Mouse (Mus musculus) neural tube, embryonic 14.5 days (tissue): ENCODE data around the gene S100z. TPM values are rescaled to one million over a fixed set of nuclear protein-coding genes. Genes with fewer than 3 reads are reported as not detected.

Source experiments
- ATAC-seq: fragments of 200-750 bp; cut with Nextera tagmentation; 2 replicates; pipeline ENCODE4 v1.8.0; 2017; ENCODE audit warnings: low read depth, mild to moderate bottlenecking, moderate TSS enrichment, moderate library complexity
- H3K27ac ChIP-seq: fragments of 300-500 bp; sonication (generic); 2 replicates; pipeline ENCODE4 v1.5.1; 2014; ENCODE audit warnings: low read depth, mild to moderate bottlenecking, control low read depth, low read length, moderate library complexity, mixed read lengths
- H3K27me3 ChIP-seq: fragments of 300-500 bp; sonication (generic); 2 replicates; pipeline ENCODE4 v1.6.1; 2014; ENCODE audit warnings: low read length; ENCODE audit not compliant: control insufficient read depth, insufficient read depth
- H3K36me3 ChIP-seq: fragments of 300-500 bp; sonication (generic); 2 replicates; pipeline ENCODE4 v1.6.1; 2014; ENCODE audit warnings: low read length, mixed read lengths; ENCODE audit not compliant: control insufficient read depth, insufficient read depth
- H3K4me1 ChIP-seq: fragments of 300-500 bp; sonication (generic); 2 replicates; pipeline ENCODE4 v1.6.1; 2014; ENCODE audit warnings: low read length; ENCODE audit not compliant: control insufficient read depth, insufficient read depth
- H3K4me2 ChIP-seq: fragments of 300-500 bp; sonication (generic); 2 replicates; pipeline ENCODE4 v1.6.1; 2014; ENCODE audit warnings: mild to moderate bottlenecking, low read depth, low read length, control low read depth
- H3K4me3 ChIP-seq: fragments of 300-500 bp; sonication (generic); 2 replicates; pipeline ENCODE4 v1.5.1; 2014; ENCODE audit warnings: low read depth, low read length, control low read depth, mixed read lengths
- H3K9ac ChIP-seq: fragments of 300-500 bp; sonication (generic); replicated peaks from 2 replicates; pipeline ENCODE4 v1.6.1; 2014; ENCODE audit warnings: low read depth, mild to moderate bottlenecking, control low read depth, low read length, mixed read lengths
- H3K9me3 ChIP-seq: fragments of 300-500 bp; sonication (generic); 2 replicates; pipeline ENCODE4 v1.6.1; 2016; ENCODE audit warnings: low read length; ENCODE audit not compliant: control insufficient read depth
- WGBS: fragments of 180-500 bp; shearing (Covaris S2); extraction: QIAGEN DNeasy Blood & Tissue Kit; methylation state at CpG from one replicate; pipeline ENCODE4 v1.1.7; 2014; 5-methylcytosine and 5-hydroxymethylcytosine counted together
- polyA plus RNA-seq: library from polyadenylated mRNA; unstranded; fragments of >200 nt; fragmentation: Nextera tagmentation; extraction: Ambion mirVana; gene quantifications from 2 replicates; pipeline ENCODE4 v1.2.1, GENCODE M21; 2014

The S100z gene
- polyA plus RNA-seq, 1 experiment from 2014 or later = not detected

DNA sequence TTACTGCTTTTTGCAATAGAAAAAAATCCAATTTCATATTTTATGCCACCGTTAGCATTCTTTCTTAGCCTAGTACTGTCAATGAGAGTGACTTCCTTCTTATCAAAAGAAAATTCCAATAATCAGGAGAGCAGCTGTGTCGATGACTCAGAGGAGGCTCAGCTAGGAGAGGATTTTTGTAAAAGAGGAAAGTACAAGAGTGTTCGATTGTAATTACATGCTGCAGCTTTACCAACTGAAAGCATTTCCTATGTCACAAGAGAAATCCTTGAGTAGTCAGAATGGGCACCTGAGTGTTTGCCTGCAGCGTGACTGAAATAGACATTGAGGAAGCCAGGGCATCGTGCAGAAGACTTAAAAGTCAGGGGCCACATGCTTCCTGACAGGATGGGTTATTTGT, 39.0 kb downstream of the S100z start:
- 90% methylated on average over 5 of the region's 5 CpGs for WGBS
- H3K4me2 ChIP-seq = no peak overlapping the region
- ATAC-seq = no peak
- H3K4me1 ChIP-seq = 0 out of 2 replicates have a peak, but pooled peaks cover 4% of the 10 kb centered on the region
- no peak overlapping the region for H3K4me3 ChIP-seq
- H3K9ac ChIP-seq = no peak overlapping the region
- H3K27ac ChIP-seq = no peak overlapping the region
- H3K36me3 ChIP-seq = no peaks in the 10 kb centered on the region
- no peaks in the 10 kb centered on the region for H3K9me3 ChIP-seq
- H3K27me3 ChIP-seq = 0 out of 2 replicates have a peak, but pooled peaks cover 12% of the 10 kb centered on the region

DNA sequence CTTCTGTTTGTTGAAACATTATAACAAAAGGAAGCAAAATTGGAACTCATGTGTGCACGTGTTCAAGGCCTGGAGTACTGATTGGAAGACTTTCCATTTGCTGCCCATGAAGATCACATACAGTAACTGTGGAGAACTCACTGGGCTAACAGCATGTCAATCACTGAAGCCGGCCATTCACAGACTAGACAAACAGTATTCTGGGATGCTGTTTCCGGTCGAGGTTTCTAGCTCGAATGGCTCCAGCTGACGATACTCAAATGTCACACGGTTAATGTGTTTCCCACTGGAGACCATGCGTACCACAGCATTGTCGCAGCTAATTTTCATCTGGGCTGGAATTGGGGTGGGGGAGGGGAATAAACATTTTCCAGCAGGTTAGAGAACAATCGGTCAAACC, 46.8 kb downstream of the S100z start:
- Histone ChIP-seq H3K9me3 (no peaks in the 10 kb centered on the region), H3K9ac (no peak overlapping the region), H3K4me2 (no peak overlapping the region), H3K27ac (no peak overlapping the region), H3K36me3 (no peaks in the 10 kb centered on the region), H3K27me3 (no peaks in the 10 kb centered on the region), H3K4me1 (no peaks in the 10 kb centered on the region), H3K4me3 (no peak overlapping the region)
- ATAC-seq = no peak
- WGBS = 76% methylated on average over 10 of the region's 10 CpGs

GRCm38 (mm10) chr13:95427499-95427898, 51.0 kb downstream of the S100z start:
- H3K4me3 ChIP-seq = no peak overlapping the region
- no peaks in the 10 kb centered on the region for H3K9me3 ChIP-seq
- WGBS = 88% methylated on average over 3 of the region's 3 CpGs
- no peak overlapping the region for H3K27ac ChIP-seq
- no peak overlapping the region for H3K4me2 ChIP-seq
- H3K9ac ChIP-seq = no peak overlapping the region
- no peak for ATAC-seq
- no peaks in the 10 kb centered on the region for H3K27me3 ChIP-seq
- no peaks in the 10 kb centered on the region for H3K4me1 ChIP-seq
- H3K36me3 ChIP-seq = no peaks in the 10 kb centered on the region

Other genes starting within 250 kb of the S100z start
- gene Pde8b, start 228.4 kb downstream of the S100z start, polyA plus RNA-seq = 9.9 and 11.2 TPM in 2 replicates
- gene Zbed3, start 155.1 kb downstream of the S100z start, polyA plus RNA-seq = 30.7 and 34.3 TPM in 2 replicates
- gene Aggf1, start 103.4 kb downstream of the S100z start, polyA plus RNA-seq = 31.9 and 41.9 TPM in 2 replicates
- gene Crhbp, start 33.8 kb downstream of the S100z start, polyA plus RNA-seq = 6.7 and 8.8 TPM in 2 replicates
- gene F2rl1, start 46.5 kb upstream of the S100z start, polyA plus RNA-seq = not detected in 2 replicates
- gene F2r, start 139.8 kb upstream of the S100z start, polyA plus RNA-seq = 65.2 and 74.2 TPM in 2 replicates
- gene F2rl2, start 218.1 kb upstream of the S100z start, polyA plus RNA-seq = 1.7 and 2.7 TPM in 2 replicates